Mouse (Mus musculus) cerebellum, adult 8-10 months (tissue): ENCODE results near the gene Prkn.
A peak's percentile ranks its signal among the peaks of the same experiment; 100 is the strongest.

Experiments
- DNase-seq: peaks from one replicate; pipeline ENCODE4 v3.0.0; 2022

The Prkn gene

DNA sequence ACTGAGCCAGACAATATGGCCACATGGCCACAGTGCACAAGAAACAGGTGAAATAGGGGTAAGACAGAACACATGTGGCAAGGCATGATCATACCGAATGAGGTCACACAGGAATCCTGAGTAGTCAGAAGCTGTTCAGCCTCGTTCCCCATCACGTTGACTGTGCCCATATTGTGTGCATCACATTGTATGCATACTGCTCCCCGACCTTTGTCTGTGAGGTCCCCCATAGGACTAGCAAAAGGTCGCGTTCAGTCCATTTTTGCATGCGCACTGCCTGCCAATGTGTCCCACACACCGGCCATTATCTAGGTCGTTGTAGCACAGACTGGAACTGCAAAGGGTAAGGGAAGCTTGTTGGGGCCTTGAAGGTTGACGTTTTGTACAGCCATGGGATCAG, 1030.4 kb downstream of the Prkn start:
- DNase-seq: no peak

DNA sequence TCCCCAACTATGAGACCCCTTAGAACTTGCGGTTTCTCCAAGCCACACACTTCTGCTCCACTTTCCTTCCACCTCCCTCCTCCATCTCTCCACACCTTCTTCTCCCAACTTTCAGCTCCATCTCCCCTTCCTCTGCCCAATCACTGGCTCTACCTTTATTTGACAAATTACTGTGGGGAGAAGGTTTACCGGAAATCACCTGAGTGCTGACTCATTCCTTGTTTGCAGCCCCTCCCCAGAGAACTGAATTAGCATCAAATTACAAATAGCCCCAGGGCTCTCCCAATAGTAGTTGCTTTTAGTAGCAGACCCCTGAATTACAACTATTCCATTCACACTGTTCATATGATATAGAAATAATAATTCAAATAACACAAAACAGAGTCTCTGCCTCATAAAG, 1036.1 kb downstream of the Prkn start:
- no peak for DNase-seq

DNA sequence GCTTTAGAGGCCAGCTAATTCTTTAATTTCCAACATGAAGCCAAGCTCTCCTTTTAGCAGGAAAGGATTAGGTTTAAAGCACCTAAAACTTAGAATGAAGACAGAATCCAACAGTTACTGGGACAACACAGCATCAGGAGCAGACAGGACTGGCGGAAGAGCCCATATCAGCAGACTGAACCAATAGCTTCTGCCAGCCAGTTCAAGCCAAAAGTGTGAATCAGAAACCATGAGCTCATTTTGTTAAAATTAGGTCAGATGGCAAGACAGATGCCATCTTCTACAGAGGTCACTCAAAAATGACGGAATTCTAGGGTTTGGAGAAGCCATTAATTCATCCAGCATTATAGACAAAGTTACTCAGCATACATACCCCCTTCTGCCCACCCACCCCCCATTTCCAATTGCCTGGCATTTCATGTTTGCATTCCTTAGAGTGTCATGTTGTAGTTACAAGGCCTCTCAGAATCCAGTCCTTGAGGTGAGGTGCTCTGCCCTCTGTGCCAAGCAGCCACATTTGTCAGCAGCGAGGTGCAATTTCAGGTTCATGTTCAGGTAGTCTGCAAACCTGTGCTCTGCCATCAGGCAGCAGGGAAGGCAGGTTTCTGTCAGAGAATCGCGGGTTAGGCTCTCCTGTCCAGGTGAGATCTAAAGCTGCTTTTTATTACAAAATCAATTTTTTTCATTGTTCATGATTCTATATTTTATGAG, 1041.1 kb downstream of the Prkn start:
- DNase-seq: peak; percentile 50

DNA sequence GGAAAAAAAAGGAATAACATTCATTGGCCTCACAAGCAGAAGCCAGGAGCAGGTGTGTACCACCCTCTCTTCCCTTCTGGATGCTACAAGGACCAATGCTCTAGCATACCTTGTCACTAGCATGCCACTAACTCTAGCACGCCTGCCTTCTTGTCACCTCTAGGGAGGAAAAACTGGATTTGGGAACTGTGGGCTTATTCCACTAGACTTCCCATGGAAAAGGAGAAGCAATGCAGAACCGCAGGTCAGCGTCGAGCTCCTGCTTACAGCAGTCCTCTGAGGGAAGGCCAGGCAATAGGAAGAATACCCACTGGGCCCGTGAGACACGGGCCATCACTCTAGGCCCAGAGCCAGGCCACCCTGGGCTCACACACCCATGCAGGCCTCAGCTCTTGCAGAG, 1045.4 kb downstream of the Prkn start:
- no peak for DNase-seq

DNA sequence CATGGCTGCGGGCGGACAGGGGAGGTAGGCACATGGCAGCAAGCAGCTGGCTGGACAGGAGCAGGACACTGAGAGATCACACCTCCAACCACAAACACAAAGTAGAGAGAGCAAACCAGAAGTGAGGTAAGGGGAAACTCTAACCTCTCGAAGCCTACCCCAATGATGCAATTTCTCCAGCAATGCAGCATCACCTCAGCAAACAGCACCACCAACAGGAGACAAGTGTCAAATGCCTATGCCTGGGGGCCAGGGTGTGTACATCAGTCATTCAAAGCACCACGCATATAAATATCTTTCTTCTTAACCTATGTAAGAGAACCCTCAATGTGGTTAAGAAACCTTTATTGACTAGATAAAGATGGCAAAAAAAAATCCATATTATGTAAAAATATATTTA, 1046.8 kb downstream of the Prkn start:
- DNase-seq: no peak

DNA sequence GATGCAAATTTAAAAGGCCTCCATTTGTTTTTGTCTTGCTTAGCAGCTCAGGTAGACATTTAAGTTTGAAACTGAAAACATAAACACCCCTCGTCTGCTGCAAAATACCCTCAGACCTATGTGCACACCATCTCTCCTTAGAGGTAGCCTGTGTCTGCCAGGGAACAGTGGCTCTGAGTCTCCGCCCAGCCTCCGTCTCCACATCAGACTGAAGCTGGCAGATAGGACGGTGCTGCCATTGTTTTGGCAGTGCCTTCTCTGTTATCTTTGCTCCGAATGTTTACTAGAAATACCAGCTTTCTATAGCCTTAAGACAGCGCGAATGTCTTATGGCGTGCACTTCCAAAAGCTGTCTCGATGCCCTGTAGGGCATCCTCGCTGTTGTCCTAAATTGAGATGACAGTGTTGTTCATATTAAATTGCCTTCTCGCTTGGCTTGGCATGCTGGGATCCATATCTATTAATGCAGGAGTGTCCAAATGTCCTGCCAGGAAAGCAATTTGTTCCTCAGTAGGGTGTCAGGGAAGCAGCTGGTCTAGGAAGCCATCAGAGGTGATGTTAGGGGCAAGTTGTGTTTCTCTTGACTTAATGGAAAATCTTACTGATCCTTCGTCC, 1047.5 kb downstream of the Prkn start:
- peak; percentile 78 for DNase-seq

DNA sequence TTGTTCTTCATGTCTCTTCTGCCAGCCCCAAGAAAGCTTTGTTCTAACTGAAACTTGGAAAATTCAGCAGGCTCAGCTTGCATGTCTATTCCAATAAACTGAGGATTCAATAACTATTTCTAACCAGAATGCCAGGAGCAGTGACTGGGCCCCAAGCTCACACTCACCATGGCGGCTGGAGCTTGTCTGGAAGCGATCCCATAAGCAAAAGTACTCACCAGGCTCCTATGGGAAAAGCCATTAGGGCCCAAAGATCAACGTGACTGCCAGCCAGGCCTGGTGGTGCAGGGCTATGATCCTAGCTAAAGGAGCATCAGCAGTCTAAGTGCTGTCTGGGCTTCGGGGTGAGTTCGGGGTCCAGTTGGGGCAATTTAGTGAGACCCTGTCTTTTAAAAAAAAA, 1048.6 kb downstream of the Prkn start:
- no peak for DNase-seq

DNA sequence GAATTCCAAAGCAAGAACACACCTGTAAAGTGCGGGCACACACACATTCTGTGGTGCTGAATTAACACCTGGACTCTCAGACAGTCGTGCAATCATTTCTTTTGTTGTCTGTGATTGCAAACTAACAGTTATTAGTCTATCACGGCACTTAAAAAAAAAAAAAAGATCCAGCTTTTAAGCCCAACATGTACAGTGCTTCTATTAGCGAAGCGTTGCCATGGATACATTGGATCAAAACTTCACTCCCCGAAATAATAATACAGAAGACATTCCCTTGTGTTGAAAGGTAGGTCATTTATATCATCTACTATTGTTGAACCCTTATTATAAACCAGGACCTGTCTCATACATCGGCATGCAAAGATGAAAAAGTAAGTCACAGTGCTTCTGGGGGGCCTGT, 1060.1 kb downstream of the Prkn start:
- no peak for DNase-seq

DNA sequence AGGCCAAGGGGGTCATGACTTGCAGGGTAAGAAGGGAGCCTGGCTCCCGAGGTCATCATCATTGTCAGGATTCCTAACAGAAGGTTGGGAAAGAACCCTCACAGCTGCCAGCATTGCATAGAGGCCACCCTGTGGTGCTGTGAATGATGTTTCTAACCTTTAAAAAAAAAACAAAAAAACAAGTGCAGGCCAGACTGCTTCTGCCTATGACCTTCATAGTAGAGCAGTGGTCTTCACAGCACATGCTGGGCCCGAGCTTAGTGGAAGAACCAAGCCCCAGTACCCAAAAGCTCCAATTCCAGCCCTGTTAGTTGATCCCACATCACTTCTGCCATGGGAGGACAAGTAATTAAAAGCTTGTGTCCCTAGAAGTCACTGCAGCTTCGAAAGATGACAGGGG, 1061.5 kb downstream of the Prkn start:
- no peak for DNase-seq

DNA sequence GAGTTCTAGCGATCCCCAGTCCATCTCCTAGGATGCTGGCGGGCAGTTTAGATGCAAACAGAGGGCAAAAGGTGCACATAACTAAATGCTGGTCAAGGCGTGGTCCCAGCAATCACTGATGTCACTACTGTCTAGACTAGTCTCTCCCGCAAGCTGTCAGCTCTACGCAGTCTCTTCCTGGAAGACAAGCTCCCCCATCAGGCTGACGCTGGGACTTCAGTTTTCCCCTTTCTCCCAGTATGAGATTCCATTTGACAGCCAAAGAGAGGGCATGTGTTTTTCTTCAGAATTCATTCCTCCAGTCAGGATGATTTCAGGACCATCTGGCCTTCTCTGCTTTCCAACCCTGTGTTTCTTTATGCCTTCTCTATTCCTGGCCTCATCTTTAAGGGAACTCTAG, 1062.8 kb downstream of the Prkn start:
- peak; percentile 33 for DNase-seq

DNA sequence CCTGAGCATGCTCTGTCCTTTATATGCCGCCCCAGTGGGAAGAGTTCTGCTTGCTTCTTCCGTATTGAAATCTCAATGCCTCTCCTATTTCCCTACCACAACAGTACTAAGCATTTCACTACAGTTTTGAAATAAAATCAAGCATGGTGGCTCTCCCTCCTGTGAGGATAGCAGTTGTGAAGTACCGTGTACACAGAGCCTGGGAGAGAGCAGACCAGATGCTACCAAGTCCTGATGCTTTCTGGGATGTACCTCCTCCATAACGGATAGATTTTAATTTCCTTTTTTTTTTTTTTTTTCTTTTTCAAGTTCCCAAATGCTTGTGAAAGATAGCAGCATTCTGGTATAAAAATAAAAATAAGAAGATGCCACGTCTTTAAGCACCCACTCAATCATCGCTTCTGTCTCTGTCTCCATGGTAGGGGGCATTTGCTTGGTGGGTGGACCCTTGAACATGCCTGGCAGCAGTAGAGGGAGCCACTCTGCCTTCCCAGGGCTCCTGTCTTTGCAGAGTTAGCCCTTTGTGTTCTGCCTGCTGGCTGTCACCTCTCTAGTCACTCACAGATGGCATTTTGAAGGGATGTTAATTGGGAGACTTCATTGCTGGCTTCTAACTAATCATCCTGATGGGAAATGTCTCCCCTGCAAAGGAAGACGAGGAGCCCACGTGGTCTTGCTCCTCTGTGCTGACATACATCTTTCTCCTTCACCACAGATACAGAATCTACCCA, 1070.6 kb downstream of the Prkn start:
- no peak for DNase-seq

DNA sequence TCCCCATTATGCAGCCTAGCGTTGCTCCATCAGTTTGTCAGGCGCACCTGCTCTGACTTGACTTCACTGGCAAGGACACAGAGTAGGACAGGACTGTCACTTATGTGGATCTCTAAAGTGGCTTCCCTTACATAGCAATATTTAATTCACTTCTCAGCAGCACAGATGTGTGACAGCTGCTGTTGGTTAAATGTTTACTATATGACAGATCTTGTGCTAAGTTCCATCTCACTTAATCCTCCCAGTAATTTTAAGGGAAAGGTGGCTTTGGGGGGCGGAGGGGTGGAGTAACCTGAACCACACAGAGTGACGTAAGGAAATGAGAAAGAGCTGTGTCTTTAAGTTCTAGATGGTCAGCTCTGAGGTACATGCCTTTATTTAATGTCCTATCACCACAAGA, 1072.0 kb downstream of the Prkn start:
- no peak for DNase-seq

DNA sequence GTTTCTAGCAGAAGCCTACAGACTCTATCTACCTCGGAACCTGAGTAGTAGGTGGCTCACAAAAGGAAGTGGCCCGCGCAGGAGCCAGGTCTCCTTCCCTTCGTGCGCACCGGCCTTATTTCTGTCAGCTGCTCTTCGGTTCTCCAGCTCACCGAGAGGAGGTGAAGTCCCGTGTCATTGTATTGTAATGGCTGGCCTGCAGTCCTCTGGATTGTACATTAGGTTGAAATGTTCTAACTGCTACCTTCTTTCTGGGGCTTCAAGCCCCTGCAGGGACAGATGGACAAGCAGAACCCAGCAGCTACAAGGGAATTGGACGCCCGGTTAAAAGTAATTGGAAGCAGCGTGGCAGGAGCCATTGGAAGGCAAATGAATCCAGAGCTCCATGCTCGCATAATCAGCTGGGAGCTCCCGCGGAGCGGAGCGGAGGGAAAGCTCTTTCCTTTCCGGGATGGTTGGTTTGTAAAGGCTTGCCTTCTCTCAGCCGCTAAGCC, 1072.7 kb downstream of the Prkn start:
- peak; percentile 45 for DNase-seq

DNA sequence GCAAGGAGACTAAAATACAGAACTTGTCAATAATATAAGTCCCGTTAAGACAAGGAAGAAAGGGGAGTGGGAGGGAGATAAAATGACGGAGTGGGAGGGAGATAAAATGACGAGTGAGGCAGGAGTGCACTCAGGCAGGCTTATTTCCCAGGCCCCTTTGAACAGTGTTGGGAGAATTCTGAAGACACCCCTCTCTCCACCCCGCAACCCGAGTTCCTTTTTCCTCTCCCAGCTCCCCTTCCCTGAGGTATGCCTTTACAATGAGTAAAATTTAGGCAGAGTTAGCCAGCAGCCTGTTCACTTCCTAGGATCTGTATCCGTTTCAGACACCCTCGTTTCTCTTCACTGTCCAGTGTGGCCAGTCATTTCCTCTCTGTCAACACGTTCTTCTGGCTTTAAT, 1073.4 kb downstream of the Prkn start:
- no peak for DNase-seq

DNA sequence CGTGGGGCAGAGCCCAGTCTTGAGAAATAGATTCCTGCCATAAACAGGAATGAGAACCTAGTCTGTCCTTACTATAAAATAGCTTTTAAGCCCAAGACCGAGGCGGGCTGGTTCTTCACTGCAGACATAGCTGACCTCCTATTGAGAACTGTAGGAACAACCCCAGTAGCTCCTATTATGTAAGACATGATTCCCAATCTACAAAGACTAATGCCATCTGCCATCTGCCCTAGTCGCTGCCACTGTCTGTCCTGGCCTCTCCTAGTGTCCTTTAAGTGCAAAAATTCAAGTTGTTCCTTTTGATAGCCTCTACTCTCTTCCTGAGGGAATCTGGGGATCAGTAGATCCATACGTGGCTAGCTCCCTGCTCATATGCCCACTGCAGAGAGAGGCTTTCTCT, 1074.3 kb downstream of the Prkn start:
- no peak for DNase-seq

DNA sequence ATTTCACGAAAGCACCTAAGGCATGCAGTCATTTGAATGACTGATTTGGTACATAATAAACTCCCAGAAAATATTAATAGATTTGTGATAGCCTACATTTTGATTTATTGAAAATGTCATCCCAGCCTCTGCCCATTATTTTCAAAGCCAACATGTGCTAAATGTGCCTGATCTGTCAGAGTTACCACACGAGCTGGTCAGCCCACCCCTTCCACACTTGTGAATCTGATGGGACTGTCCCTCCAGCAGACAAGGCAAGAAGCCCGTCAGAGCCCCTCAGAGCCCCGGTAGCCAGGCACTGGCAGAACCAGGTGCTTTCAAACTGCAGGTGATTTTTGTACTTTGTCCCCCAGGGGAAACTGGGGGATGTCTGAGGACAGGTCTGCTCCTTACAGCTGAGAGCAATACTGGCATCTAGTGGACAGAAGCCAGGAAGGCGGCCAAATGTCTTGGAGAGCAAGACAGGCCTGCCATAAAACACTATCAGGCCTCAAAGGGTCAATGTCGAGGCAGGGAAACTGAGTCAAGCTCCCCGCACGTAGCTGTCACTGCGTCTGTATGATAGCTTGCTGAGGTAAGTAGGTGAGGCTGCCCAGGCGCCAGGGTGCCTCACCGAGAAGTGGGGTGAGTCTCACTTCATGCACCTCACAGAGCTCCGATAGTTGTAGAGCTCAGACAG, 1078.1 kb downstream of the Prkn start:
- DNase-seq: peak; percentile 51

DNA sequence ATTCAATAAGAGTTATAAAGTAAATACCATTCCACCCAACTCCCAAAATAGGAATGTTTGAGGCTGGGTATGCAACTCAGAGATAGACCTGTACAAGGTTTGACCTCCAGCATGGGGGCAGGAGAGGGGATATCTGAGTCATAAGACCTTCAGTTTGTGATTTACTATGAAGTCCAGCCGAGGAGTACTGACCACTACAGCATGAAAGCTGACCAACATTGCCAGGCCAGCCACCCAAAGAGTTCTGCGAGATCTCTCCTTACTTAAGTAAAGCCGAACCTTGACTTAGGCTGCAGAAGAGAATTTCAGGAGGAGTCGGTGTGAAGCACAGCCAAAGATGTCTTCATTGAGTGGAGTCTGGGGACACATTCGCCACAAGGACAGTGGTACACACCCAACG, 1079.4 kb downstream of the Prkn start:
- no peak for DNase-seq

DNA sequence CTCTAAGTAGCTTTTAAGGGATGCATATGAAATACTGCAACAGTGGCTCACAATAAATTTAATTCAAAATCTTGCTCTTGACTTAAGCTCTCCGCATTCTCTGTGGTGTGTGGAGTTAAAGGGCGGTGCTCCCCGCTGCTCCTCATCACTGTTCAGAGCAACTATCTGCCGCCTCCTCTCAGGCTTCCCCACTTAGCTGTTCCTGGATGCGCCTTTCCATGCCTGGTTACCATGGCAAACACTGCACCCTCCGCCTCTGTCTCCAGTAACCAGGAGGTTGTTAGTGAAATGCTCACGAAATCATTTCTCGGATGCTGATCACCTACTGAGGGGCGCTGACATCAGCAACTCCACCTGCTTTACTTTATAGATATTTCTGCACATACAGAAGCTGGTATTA, 1080.8 kb downstream of the Prkn start:
- DNase-seq: no peak

DNA sequence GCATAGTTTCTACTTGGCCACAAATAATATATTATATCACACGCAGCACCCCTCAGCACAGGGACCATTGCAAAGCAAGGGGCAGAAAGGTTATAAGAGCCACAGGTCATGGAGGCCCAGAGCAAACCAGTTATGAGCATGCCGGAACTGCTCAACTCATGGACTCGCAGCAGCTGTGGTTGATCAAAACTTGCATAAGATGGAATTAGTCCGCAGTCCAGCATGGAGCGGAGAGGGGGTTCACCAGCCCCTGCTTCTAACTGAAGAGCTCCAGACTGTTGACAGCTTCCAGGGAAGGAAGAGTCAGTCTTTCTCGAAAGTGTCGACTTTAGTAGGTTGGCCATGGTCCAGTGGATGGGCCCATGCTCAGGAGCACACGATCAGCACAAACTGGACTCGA, 1083.8 kb downstream of the Prkn start:
- DNase-seq: no peak

DNA sequence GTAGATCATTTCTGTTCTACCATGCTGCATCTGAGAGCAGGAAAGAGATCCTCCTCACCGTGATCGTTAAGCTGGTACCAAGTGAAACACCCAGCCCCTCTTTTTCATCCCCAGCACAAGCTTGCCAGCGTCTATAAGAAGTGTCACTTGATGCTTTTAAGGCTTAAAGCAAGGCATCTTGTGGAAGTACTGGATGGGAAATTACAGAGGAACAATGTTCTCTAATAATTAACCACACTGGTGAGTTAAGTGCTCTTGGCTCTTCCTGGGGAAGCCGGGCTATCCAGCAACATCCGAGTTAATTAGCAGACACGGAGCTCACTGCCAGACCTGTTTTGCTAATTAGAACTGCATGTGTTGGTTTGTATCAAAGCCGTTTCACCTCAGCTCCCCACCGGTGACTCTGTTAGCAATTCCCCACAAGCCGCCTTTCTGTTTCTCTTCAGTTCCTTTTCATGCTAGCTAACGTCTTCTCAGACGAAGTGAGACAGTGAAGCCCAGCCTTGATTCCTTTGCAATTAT, 1086.7 kb downstream of the Prkn start:
- no peak for DNase-seq

DNA sequence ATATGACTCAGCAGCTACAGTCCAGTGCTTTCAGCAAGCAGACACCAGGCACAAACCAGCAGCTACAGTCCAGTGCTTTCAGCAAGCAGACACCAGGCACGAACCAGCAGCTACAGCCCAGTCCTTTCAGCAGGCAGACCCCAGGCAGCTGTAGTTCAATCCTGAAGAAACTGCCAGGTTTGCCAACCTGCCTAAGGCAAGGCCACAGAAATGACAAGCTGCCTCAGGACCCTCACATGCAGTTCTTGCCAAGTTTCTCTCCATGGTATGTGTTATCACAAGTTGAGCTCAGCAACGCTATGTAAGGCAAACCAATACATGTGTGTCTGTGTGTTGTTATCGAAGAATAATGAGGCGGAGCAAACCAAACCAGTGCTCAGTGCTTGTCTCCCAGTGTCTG, 1091.5 kb downstream of the Prkn start:
- no peak for DNase-seq

DNA sequence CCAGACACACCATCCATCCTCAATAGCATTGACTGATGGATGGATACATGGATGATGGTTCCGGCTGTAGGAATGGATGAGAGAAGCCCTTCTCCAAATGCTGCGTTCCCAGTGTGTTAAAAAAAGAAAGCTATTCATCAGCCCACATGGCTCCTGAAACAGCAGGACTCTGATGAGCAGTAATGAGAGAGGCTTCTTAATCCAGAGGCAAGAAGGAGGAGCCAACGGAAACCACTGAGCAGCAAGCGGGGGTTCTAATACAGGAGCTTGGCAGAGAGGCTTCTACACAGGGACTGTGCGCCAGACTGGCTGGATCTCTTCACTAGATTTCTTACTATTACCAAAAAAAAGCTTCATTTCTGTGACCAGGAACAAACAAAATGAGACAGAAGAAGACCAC, 1093.6 kb downstream of the Prkn start:
- DNase-seq: no peak

DNA sequence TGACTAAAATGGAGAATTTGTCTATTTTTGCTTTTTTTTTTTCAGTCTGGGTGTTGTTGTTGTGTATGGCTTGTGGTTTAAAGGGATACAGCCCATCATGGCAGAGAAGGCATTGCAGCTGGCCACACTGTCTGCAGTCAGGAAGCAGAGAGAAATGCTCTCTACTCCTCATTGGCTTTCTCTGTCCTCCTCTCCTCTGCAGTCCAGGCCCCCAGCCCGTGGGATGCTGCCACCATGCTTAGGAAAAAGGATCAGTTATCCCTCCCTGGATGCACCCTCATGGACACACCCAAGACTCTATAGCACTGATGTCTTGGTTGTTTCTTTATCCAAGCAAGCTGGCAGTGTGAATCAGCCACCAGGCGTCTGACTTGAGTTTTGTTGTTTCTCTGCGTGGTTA, 1107.3 kb downstream of the Prkn start:
- no peak for DNase-seq
